Mouse (Mus musculus) CH12.LX (cell line): Measurements from ENCODE around the gene Btd. TPM values are rescaled to one million over a fixed set of nuclear protein-coding genes. Genes with fewer than 3 reads are reported as not detected.
A peak's percentile ranks its signal among the peaks of the same experiment; 100 is the strongest.

ENCODE experiments used
- DNase-seq: peaks from one replicate; pipeline ENCODE4 v3.0.0-alpha.2; 2013; ENCODE audit errors: extremely low read depth
- H3K27ac ChIP-seq: 2 replicates; pipeline ENCODE4 v1.5.1; 2012; ENCODE audit warnings: low read depth, mild to moderate bottlenecking, control low read depth, moderate library complexity; ENCODE audit not compliant: insufficient read depth
- H3K27me3 ChIP-seq: replicated peaks from 2 replicates; pipeline ENCODE3; 2012; ENCODE audit warnings: inconsistent platforms
- H3K36me3 ChIP-seq, 2 experiments: replicated peaks in 1 of 2; 2 replicates each; pipeline versions ENCODE3 to v1.6.1; 2012; ENCODE audit warnings: inconsistent platforms in 1 of 2, low read length in 1 of 2, mild to moderate bottlenecking in 1 of 2, mixed read lengths in 1 of 2, moderate library complexity in 1 of 2; ENCODE audit not compliant: control insufficient read depth in 1 of 2, insufficient read depth in 1 of 2
- H3K4me1 ChIP-seq, 2 experiments: 2 replicates each; pipeline ENCODE4 v1.6.1; 2012; ENCODE audit warnings: inconsistent platforms in 1 of 2, moderate library complexity in 1 of 2; ENCODE audit not compliant: insufficient read depth in 2 of 2, control insufficient read depth in 1 of 2
- H3K4me2 ChIP-seq: 2 replicates; pipeline ENCODE4 v1.6.1; 2012; ENCODE audit warnings: low read depth, mild to moderate bottlenecking, control low read depth; ENCODE audit not compliant: poor library complexity, insufficient read depth, severe bottlenecking
- H3K4me3 ChIP-seq, 3 experiments: fragments of 150-350 bp in 1 of 3; sonication (generic) in 1 of 3; replicated peaks in 1 of 3; 2 replicates each; pipeline versions ENCODE3 to v1.5.1; 2011 to 2012; ENCODE audit warnings: low read depth in 2 of 3, low read length in 2 of 3, mild to moderate bottlenecking in 2 of 3, moderate library complexity in 2 of 3, control low read depth in 1 of 3, improper control_type of control experiment in 1 of 3, inconsistent platforms in 1 of 3, mixed read lengths in 1 of 3; ENCODE audit not compliant: poor library complexity in 1 of 3
- H3K79me2 ChIP-seq: replicated peaks from 2 replicates; pipeline ENCODE4 v1.6.1; 2012; ENCODE audit warnings: mild to moderate bottlenecking, moderate library complexity; ENCODE audit not compliant: control insufficient read depth, poor library complexity, insufficient read depth, severe bottlenecking; ENCODE audit errors: extremely low read depth
- H3K9ac ChIP-seq: 2 replicates; pipeline ENCODE4 v1.6.1; 2012; ENCODE audit warnings: low read depth, mild to moderate bottlenecking, control low read depth, moderate library complexity; ENCODE audit not compliant: insufficient read depth
- H3K9me3 ChIP-seq: replicated peaks from 2 replicates; pipeline ENCODE3; 2012; ENCODE audit warnings: low read length, inconsistent platforms, mixed read lengths
- BHLHE40 ChIP-seq: IDR thresholded peaks from 2 replicates; pipeline ENCODE4 v1.6.1; 2011; ENCODE audit warnings: mild to moderate bottlenecking, low read depth, low read length, improper control_type of control experiment
- CHD1 ChIP-seq: IDR thresholded peaks from 2 replicates; pipeline ENCODE4 v1.6.1; 2012; ENCODE audit warnings: low read depth, low read length, improper control_type of control experiment, inconsistent platforms
- CHD2 ChIP-seq: IDR thresholded peaks from 2 replicates; pipeline ENCODE4 v1.6.1; 2011; ENCODE audit warnings: low read length, improper control_type of control experiment
- E2F4 ChIP-seq: IDR thresholded peaks from 2 replicates; pipeline ENCODE4 v1.6.1; 2011; ENCODE audit warnings: low read depth, low read length, improper control_type of control experiment; ENCODE audit not compliant: insufficient replicate concordance
- ELF1 ChIP-seq: IDR thresholded peaks from 2 replicates; pipeline ENCODE4 v1.6.1; 2014; ENCODE audit warnings: low read depth, mild to moderate bottlenecking, inconsistent platforms, low read length, improper control_type of control experiment
- EP300 ChIP-seq: IDR thresholded peaks from 2 replicates; pipeline ENCODE4 v1.6.1; 2011; ENCODE audit warnings: low read length, improper control_type of control experiment
- ETS1 ChIP-seq: conservative IDR thresholded peaks from 2 replicates; pipeline ENCODE4 v1.6.1; 2012; ENCODE audit warnings: low read depth, mild to moderate bottlenecking, inconsistent platforms, low read length, improper control_type of control experiment, moderate library complexity
- GABPA ChIP-seq: IDR thresholded peaks from 2 replicates; pipeline ENCODE4 v1.6.1; 2012; ENCODE audit warnings: low read depth, low read length, improper control_type of control experiment, inconsistent platforms; ENCODE audit not compliant: insufficient replicate concordance
- HCFC1 ChIP-seq: IDR thresholded peaks from 2 replicates; pipeline ENCODE4 v1.6.1; 2012; ENCODE audit warnings: low read depth, mild to moderate bottlenecking, inconsistent platforms, low read length, improper control_type of control experiment
- IRF4 ChIP-seq: IDR thresholded peaks from 2 replicates; pipeline ENCODE4 v1.6.1; 2014; ENCODE audit warnings: low read depth, mild to moderate bottlenecking, inconsistent platforms, low read length, improper control_type of control experiment
- KAT2A ChIP-seq: IDR thresholded peaks from 2 replicates; pipeline ENCODE4 v1.6.1; 2012; ENCODE audit warnings: low read length, improper control_type of control experiment, inconsistent platforms; ENCODE audit not compliant: insufficient replicate concordance
- MAX ChIP-seq: IDR thresholded peaks from 2 replicates; pipeline ENCODE4 v1.6.1; 2011; ENCODE audit warnings: low read length, improper control_type of control experiment
- MEF2A ChIP-seq: IDR thresholded peaks from 2 replicates; pipeline ENCODE4 v1.6.1; 2014; ENCODE audit warnings: low read depth, mild to moderate bottlenecking, inconsistent platforms, low read length, improper control_type of control experiment, borderline replicate concordance
- MXI1 ChIP-seq: IDR thresholded peaks from 2 replicates; pipeline ENCODE4 v1.6.1; 2011; ENCODE audit warnings: mild to moderate bottlenecking, low read depth, low read length, improper control_type of control experiment
- MYC ChIP-seq: IDR thresholded peaks from 2 replicates; pipeline ENCODE4 v1.6.1; 2011; ENCODE audit warnings: low read depth, mild to moderate bottlenecking, improper control_type of control experiment, low read length
- RCOR1 ChIP-seq: conservative IDR thresholded peaks from 2 replicates; pipeline ENCODE4 v1.6.1; 2012; ENCODE audit warnings: low read depth, mild to moderate bottlenecking, inconsistent platforms, low read length, improper control_type of control experiment
- SIN3A ChIP-seq: IDR thresholded peaks from 2 replicates; pipeline ENCODE4 v1.6.1; 2012; ENCODE audit warnings: low read length, improper control_type of control experiment, inconsistent platforms
- TBP ChIP-seq: conservative IDR thresholded peaks from 2 replicates; pipeline ENCODE4 v1.6.1; 2011; ENCODE audit warnings: low read depth, low read length, improper control_type of control experiment
- TCF12 ChIP-seq: IDR thresholded peaks from 2 replicates; pipeline ENCODE4 v1.6.1; 2014; ENCODE audit warnings: low read depth, mild to moderate bottlenecking, inconsistent platforms, low read length, improper control_type of control experiment
- ZMIZ1 ChIP-seq: IDR thresholded peaks from 2 replicates; pipeline ENCODE4 v1.6.1; 2012; ENCODE audit warnings: low read depth, mild to moderate bottlenecking, inconsistent platforms, low read length, improper control_type of control experiment
- dilution Hi-C: fragments of 300-500 bp; cut with MboI; formaldehyde crosslinking; loops from 2 replicates; pipeline ENCODE4 v1.14.3; 2020; ENCODE audit warnings: low sequenced_read_pairs; ENCODE audit not compliant: extremely low pct_unique_long_range_greater_than_20kb, extremely low pct_ligation_motif_present
- in situ Hi-C: fragments of 300-500 bp; cut with MboI; formaldehyde crosslinking; loops from 3 replicates; pipeline ENCODE4 v1.14.3; 2019; ENCODE audit warnings: low sequenced_read_pairs, low pct_ligation_motif_present, low pct_unique_long_range_greater_than_20kb, mixed read lengths
- polyA plus RNA-seq: library from polyadenylated mRNA; unstranded; fragments of >175 nt; gene quantifications from 2 replicates; pipeline ENCODE4 v1.2.1, GENCODE M21; 2012; ENCODE audit warnings: low read depth; ENCODE audit not compliant: insufficient read length
- total RNA-seq, 2 experiments: library from RNA; depleted of rRNA; stranded (reverse); fragments of 300-350 nt in 1 of 2; fragments of >200 nt in 1 of 2; gene quantifications; 2 replicates each; pipeline ENCODE4 v1.2.3; 2012 to 2014

The Btd gene
- total and polyA plus RNA-seq, 3 experiments: 16.2 to 25.4 (median 23.0) TPM

- peaks cover 3% of the 10 kb centered on the region for H3K9me3 ChIP-seq
- in situ Hi-C loops: loop anchor here (5.0 to 10.0 kb wide), 3 partner anchors 129 to 432 kb away; partner anchors contain the start of genes Dph3 and Oxnad1
- peak overlapping the region; percentile 29 for H3K27ac ChIP-seq
- peak; percentile 91 for DNase-seq
- peak overlapping the region; percentile 51; the same call in 1 of the 2 replicates for H3K9ac ChIP-seq
- peaks cover 0 to 6% of the 10 kb centered on the region in 2 experiments for H3K36me3 ChIP-seq
- dilution Hi-C loops: no loop called here
- peak overlapping the region in 1 of 3 experiments; percentile 34 for H3K4me3 ChIP-seq
- H3K4me2 ChIP-seq: peak overlapping the region; percentile 67
- no peaks in the 10 kb centered on the region for H3K27me3 ChIP-seq
- peaks cover 27 to 60% of the 10 kb centered on the region in 2 experiments for H3K4me1 ChIP-seq
- no peaks in the 10 kb centered on the region; the same call in 1 of the 2 replicates for H3K79me2 ChIP-seq
- peak; percentile 57; the same call in 1 of the 2 replicates for TF ChIP-seq SIN3A
- TF ChIP-seq MXI1: peak; percentile 77
- no peak for TF ChIP-seq ELF1
- peak; percentile 44; the same call in 1 of the 2 replicates for TF ChIP-seq ETS1
- TF ChIP-seq MYC: peak; percentile 64
- peak; percentile 51 for TF ChIP-seq EP300
- no peak; the same call in 1 of the 2 replicates for TF ChIP-seq BHLHE40
- TF ChIP-seq MAX: peak; percentile 84
- peak; percentile 58; the same call in 1 of the 2 replicates for TF ChIP-seq TCF12
- TF ChIP-seq MEF2A: peak; percentile 72; the same call in 1 of the 2 replicates
- TF ChIP-seq E2F4: 0 out of 2 replicates have a peak, but pooled peaks have one; percentile 19
- peak; percentile 51 for TF ChIP-seq TBP
- TF ChIP-seq ZMIZ1: peak; percentile 36
- TF ChIP-seq KAT2A: 0 out of 2 replicates have a peak, but pooled peaks have one; percentile 26
- TF ChIP-seq GABPA: no peak
- TF ChIP-seq HCFC1: no peak
- TF ChIP-seq CHD1: no peak
- no peak for TF ChIP-seq RCOR1
- TF ChIP-seq IRF4: peak; percentile 54
- no peak for TF ChIP-seq CHD2
- TF ChIP-seq, all 38 proteins: peak for 13
Measured at GRCm38 (mm10) chr14:31653101-31653875, 12.5 kb downstream of the Btd start.
